Mouse (Mus musculus) ES-E14 (cell line): Measurements from ENCODE around the gene Crebl2.

Experiments
- CHD2 ChIP-seq: IDR thresholded peaks from 2 replicates; pipeline ENCODE4 v1.6.1; 2014; ENCODE audit warnings: mild to moderate bottlenecking, low read depth, low read length, inconsistent platforms
- MAFK ChIP-seq: IDR thresholded peaks from 2 replicates; pipeline ENCODE4 v1.6.1; 2014; ENCODE audit warnings: mild to moderate bottlenecking, low read depth, low read length, inconsistent platforms; ENCODE audit not compliant: insufficient read depth
- ZC3H11A ChIP-seq: IDR thresholded peaks from 2 replicates; pipeline ENCODE4 v1.6.1; 2012; ENCODE audit warnings: low read depth, mild to moderate bottlenecking, inconsistent platforms, low read length, borderline replicate concordance
- ZNF384 ChIP-seq: IDR thresholded peaks from 2 replicates; pipeline ENCODE4 v1.6.1; 2012; ENCODE audit warnings: low read depth, low read length, inconsistent platforms

DNA sequence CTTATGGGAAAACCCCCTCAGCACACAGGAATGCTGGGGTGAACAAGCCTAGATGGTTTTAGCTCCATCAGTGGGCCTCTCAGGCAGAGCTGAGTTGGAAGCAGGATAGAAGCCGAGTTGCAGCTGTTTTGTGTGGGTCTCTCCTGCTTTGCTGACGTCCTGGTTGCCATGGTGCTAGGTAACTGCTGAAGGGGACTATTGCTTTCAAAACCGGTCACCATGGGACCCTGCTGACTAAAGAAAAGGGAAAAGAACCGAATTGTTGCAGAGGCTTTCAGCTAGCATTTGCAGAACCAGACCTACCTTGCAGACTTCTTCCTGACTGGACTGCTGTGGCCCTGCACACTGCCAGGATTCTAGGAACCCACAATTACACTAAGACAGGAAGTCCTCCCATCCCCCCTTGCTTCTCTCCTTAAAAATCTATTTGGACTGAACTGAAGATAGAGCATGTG is 58.6 kb downstream of the Crebl2 start:
- TF ChIP-seq ZC3H11A (no peak), ZNF384 (no peak), MAFK (no peak), CHD2 (no peak)
